Mouse (Mus musculus) splenic B cell, adult 2 months (primary cell): ENCODE results near the gene Ing4.
"Not testable (repeated sequence)": the region's sequence is repeated elsewhere in the genome, so short reads cannot be mapped to it uniquely, and the experiment has no call there.

Experiments
- DNase-seq: peaks from one replicate; pipeline ENCODE4 v3.0.0-alpha.2; 2011; ENCODE audit warnings: low read depth, low spot score
- H3K27me3 ChIP-seq: 2 replicates; pipeline ENCODE4 v1.6.1; 2012; ENCODE audit warnings: mild to moderate bottlenecking, low read length, moderate library complexity, mixed read lengths; ENCODE audit not compliant: control insufficient read depth, poor library complexity, insufficient read depth, severe bottlenecking
- H3K36me3 ChIP-seq: 2 replicates; pipeline ENCODE4 v1.6.1; 2012; ENCODE audit warnings: mild to moderate bottlenecking, low read length, moderate library complexity, mixed read lengths; ENCODE audit not compliant: control insufficient read depth, poor library complexity, insufficient read depth, severe bottlenecking

Ing4 gene

GRCm38 (mm10) chr6:125065223-125065622 is 25.7 kb downstream of the Ing4 start:
- H3K27me3 ChIP-seq, H3K36me3 ChIP-seq, DNase-seq: not testable (repeated sequence)

DNA sequence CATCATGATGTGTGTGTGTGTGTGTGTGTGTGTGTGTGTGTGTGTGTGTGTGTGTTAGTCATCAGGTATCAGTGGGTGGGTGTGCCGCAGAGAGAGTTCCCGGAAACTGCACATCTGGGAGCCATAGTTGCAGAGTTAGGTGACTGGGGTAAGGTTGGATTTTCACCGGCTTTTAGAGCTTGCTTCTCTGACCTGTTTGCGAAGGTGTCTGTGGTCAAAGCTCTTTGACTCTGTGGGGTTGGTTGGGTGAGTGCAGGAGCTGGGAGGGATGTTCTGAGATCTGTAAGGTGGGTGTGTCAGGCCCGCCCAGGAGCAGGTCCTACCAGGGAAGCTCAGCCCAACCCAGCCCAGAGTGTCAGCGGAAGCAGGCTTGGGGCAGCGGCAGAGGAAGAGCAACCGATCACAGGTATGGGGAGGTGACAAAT is 28.0 kb downstream of the Ing4 start, which contains the start of gene Lpar5:
Gene Lpar5 (plus strand): TSS at position 350 of the 425 bp plus-strand sequence.
- Histone ChIP-seq H3K27me3 (no peaks in the 10 kb centered on the region), H3K36me3 (no peaks in the 10 kb centered on the region)
- DNase-seq, result no peak

DNA sequence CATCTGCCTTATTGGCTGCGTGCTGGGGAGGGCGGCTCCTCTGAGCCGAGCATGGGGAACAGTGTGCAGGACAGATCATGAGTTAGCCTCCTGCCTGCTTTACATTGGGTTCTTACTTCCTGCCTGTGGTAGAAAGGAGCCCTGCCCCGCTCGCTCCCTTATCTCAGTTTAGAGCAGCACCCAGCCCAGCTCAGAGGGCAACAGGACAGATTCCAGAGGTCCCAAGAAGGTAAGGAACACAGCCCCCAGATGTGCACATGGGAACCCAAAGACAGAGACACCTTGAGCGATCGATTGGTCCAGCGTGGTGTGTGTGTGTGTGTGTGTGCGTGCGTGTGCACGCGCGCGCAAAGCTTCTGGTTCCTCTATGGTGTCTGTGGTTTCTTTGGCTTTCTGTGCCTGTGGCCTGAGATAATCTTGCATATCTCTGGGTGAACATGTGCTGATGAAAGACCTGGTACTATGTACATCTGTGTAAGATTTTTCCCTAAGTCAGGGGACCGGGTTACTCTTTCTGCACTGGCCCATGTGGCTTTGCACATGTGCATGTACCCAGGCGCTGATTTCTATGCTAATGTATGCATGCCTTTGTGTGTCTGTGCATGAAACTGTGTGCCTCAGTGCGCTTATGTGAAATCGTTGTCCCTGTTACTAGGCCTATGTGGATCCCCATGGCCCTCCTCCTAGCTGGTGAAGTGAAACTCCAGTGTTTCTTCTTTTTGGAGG is 31.8 kb downstream of the Ing4 start:
- DNase-seq, result peak; percentile 71
- no peaks in the 10 kb centered on the region for H3K36me3 ChIP-seq
- no peaks in the 10 kb centered on the region for H3K27me3 ChIP-seq

DNA sequence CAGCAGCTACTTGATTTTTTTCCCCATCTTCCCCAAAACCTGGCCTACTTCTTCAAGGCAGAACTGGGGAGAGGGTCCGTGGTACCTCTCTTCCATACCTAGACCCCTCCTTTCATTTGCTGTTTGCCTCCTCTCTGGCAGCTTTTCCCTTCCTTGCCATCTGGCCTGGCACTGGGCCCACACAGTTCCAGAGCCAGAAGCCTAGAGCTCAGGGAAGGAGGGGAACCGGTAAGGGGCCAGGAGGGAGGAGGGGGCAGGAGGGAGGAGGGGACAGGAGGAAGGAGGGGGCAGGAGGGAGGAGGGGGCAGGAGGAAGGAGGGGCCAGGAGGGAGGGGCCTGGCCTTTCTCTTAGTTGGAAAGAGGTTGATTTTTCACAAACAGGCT is 32.3 kb downstream of the Ing4 start:
- Histone ChIP-seq H3K27me3 (no peaks in the 10 kb centered on the region), H3K36me3 (no peaks in the 10 kb centered on the region)
- peak; percentile 15 for DNase-seq

DNA sequence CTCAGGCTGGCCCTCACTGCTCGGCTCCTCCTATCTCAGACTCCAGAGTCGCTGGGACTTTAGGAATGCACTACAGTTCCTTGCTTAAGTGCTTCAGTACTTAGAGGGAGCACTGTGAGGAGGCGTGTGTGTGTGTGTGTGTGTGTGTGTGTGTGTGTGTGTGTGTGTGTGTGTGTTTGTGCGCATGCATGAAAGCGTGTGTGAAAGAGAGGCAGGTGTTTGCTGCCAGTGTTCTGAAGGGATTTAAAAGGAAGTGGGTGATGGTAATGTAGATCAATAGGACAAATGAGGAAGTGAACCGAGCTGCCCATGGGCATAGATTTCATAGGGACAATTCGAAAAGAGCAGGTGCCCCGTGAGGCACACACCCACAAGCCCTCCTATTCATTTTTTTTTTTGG is 34.3 kb downstream of the Ing4 start:
- no peaks in the 10 kb centered on the region for H3K27me3 ChIP-seq
- H3K36me3 ChIP-seq, result no peaks in the 10 kb centered on the region
- peak; percentile 64 for DNase-seq

DNA sequence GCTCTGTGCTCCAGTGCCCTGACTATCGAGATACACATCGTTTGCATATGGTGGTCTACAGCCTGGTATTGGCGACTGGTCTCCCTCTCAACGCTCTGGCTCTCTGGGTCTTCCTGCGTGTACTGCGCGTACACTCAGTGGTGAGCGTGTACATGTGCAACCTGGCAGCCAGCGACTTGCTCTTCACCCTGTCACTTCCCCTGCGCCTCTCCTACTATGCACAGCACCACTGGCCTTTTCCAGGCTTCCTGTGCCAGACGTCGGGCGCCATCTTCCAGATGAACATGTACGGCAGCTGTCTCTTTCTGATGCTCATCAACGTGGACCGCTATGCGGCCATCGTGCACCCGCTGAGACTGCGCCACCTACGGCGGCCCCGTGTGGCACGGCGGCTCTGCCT is 41.8 kb downstream of the Ing4 start:
- no peaks in the 10 kb centered on the region for H3K27me3 ChIP-seq
- DNase-seq, result no peak
- peaks cover 5% of the 10 kb centered on the region; the same call in 1 of the 2 replicates for H3K36me3 ChIP-seq

GRCm38 (mm10) chr6:125081797-125082560 is 42.4 kb downstream of the Ing4 start:
- Histone ChIP-seq H3K27me3 (no peaks in the 10 kb centered on the region), H3K36me3 (peaks cover 5% of the 10 kb centered on the region; the same call in 1 of the 2 replicates)
- no peak for DNase-seq

DNA sequence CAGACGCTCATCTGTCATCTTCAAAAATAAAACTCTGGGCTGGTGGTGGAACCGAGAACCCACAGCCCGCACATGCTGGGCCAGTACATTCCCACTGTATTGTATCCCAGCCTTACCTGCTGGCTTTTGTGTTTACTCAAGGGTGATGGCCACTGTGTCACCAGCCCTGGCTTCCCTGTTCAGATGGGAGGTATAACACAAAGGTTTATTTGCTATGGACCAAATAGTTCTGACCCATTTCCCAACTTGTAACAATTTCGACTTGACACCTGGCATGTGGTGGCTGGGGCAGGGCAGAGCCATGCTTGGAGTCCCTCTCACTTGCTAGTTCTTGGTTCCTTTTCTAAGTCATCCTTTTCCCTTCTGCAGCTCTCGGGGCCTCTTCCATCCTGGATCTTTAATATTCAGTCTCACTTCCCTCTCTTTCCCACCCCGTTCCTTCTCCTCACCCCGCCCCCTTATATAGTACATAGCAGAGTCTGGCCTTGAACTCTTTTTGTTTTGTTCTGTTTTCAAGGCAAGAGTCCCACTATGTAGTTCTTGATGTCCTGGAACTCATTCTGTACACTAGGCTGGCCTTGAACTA is 43.3 kb downstream of the Ing4 start:
- no peaks in the 10 kb centered on the region for H3K27me3 ChIP-seq
- H3K36me3 ChIP-seq, result peaks cover 5% of the 10 kb centered on the region; the same call in 1 of the 2 replicates
- DNase-seq, result no peak

DNA sequence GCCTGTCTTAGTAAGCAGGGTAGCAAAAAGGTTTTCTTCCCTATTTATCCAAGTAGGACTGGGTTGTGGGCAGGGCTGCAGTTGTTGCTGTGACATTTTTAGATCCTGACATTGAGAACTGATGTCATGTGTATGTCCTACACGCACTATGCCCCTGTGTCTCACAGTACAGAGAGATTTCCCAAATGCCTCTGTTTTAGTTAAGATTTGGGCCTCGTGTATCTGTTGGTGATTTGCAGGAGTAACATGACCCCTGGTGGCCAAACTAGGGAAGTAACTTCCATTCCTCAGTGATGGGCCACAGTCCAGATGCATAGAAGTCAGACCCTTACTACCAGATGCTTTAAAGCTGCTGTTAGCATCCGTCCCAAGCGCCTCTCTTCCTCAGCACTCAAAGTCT is 44.9 kb downstream of the Ing4 start:
- H3K36me3 ChIP-seq, result peaks cover 5% of the 10 kb centered on the region; the same call in 1 of the 2 replicates
- H3K27me3 ChIP-seq, result no peaks in the 10 kb centered on the region
- DNase-seq, result peak; percentile 86

- Histone ChIP-seq H3K27me3 (no peaks in the 10 kb centered on the region), H3K36me3 (no peaks in the 10 kb centered on the region)
- no peak for DNase-seq
These were observed 48.4 kb downstream of the Ing4 start for GRCm38 (mm10) chr6:125087937-125088336.

DNA sequence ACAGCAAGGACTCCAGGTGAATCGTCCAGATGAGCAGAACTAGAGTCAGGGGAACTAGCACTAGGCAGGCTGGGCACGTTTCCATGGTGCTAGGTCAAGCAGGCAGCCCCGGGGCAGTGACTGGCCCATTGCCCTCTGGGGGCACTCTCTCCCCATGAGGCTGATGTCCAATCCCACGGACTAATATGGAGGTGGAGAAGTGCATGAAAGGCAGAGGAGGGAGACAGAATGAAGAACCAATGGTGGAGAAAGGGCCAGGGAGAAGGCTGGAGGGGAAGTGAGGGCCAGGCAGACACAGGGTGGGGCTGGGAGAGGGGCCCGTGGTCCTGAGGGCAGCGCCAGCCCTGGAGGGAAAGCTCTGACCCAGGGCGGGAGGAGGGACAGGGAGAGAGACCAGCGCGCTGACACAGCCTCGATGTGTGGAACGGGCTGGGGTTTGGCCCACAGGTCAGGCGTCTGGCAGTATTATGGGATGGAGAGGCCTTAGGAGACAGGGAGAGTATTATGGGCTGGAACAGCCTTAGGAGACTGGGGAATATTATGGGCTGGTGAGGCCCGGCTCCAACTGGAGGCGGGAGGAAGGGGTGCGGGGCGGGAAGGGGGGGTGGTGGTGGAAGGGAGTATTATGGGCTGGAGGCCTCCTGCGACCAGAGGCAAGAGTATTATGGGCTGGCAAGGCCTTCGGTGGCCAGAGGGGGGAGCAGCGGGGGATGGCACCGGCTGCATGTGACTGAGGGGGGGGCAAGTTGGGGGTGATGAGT is 49.2 kb downstream of the Ing4 start:
- Histone ChIP-seq H3K36me3 (no peaks in the 10 kb centered on the region), H3K27me3 (no peaks in the 10 kb centered on the region)
- no peak for DNase-seq

DNA sequence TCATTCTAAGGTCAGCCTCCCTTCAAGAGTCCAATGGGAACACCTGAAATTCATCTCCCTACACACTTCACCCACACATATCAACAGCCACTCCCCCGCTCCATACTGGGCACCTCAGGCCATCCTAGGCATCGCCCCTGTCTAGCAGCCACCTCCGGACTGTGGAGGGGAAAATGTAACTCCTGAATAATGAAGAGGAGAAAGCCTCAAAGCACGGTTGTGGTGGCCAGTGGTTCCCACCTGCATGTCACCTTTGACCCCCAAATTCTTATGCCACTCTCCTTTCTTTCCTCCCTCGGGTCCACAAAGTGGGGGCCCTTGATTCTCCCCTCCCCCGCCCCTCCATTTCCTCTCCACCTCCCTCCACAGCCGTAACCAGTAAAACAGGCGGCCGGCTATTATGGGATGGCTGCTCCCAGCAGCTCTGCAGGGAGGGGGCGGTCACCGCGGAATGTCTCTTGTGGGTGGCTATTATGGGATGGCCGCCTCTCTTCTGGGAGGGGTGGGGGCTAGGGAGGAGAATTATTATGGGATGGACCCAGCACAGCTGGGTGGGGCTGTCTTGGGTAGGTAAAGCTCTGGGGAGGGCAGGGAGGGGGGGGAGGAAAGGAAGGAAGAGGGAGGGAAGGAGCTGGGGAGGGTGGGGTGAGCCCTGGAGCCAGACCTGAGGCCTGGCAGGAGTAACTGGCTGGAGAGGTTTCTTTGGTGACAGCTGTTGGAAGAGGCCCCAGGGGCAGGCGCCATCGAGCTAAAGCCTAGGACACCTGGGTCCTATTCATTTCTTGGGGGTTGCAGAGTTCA is 50.2 kb downstream of the Ing4 start:
- no peaks in the 10 kb centered on the region for H3K27me3 ChIP-seq
- H3K36me3 ChIP-seq, result no peaks in the 10 kb centered on the region
- no peak for DNase-seq

GRCm38 (mm10) chr6:125090341-125091085 is 51.0 kb downstream of the Ing4 start:
- H3K36me3 ChIP-seq, result no peaks in the 10 kb centered on the region
- DNase-seq, result no peak
- H3K27me3 ChIP-seq, result no peaks in the 10 kb centered on the region
